Mouse (Mus musculus): ENCODE measurements at regions not wholly inside any gene's neighbourhood (a gene's known extent, or its start where the extent isn't known, plus 50 kb on each side); places are given as distances from the start of the nearest gene placed in this dataset.

- Histone ChIP-seq H3K4me3 (replicated peaks; ENCODE audit: extremely low read depth, low read depth, low read length) (no peak overlapping the region), H3K4me1 (ENCODE audit: control insufficient read depth, insufficient read depth, low read length) (no peaks in the 10 kb centered on the region)
- WGBS = 84% methylated on average over 3 of the region's 3 CpGs
- TF ChIP-seq CTCF (IDR thresholded peaks at IDR 0.05; ENCODE audit: insufficient read depth, low read length) (no peak), POLR2A (IDR thresholded peaks at IDR 0.05; ENCODE audit: borderline replicate concordance, extremely low read depth, low read depth, low read length) (no peak)
- DNase-seq = no peak
Observed at GRCm38 (mm10) chr3:60138319-60138718, 56.6 kb downstream of the Sucnr1 start.

- Histone ChIP-seq H3K4me1 (ENCODE audit: control insufficient read depth, insufficient read depth, low read length) (no peaks in the 10 kb centered on the region), H3K4me3 (replicated peaks; ENCODE audit: extremely low read depth, low read depth, low read length) (no peak overlapping the region)
- DNase-seq = no peak
- no peak for TF ChIP-seq CTCF (IDR thresholded peaks at IDR 0.05; ENCODE audit: insufficient read depth, low read length)
- no peak for TF ChIP-seq POLR2A (IDR thresholded peaks at IDR 0.05; ENCODE audit: borderline replicate concordance, extremely low read depth, low read depth, low read length)
- 83% methylated on average over 3 of the region's 3 CpGs for WGBS
Observed at GRCm38 (mm10) chr3:60159865-60160264, 78.2 kb downstream of the Sucnr1 start.

GRCm38 (mm10) chr3:60167633-60168032, 86.0 kb downstream of the Sucnr1 start:
- DNase-seq = no peak
- 67% methylated on average over 3 of the region's 3 CpGs for WGBS
- TF ChIP-seq POLR2A (IDR thresholded peaks at IDR 0.05; ENCODE audit: borderline replicate concordance, extremely low read depth, low read depth, low read length) = no peak
- no peak for TF ChIP-seq CTCF (IDR thresholded peaks at IDR 0.05; ENCODE audit: insufficient read depth, low read length)
- Histone ChIP-seq H3K4me1 (ENCODE audit: control insufficient read depth, insufficient read depth, low read length) (no peaks in the 10 kb centered on the region; the same call in 1 of the 2 replicates), H3K4me3 (replicated peaks; ENCODE audit: extremely low read depth, low read depth, low read length) (no peak overlapping the region)

GRCm38 (mm10) chr3:60168135-60168926, 86.7 kb downstream of the Sucnr1 start:
- 53% methylated on average over 2 of the region's 2 CpGs for WGBS
- Histone ChIP-seq H3K4me3 (replicated peaks; ENCODE audit: extremely low read depth, low read depth, low read length) (no peak overlapping the region), H3K4me1 (ENCODE audit: control insufficient read depth, insufficient read depth, low read length) (no peaks in the 10 kb centered on the region; the same call in 1 of the 2 replicates)
- DNase-seq = no peak
- TF ChIP-seq CTCF (IDR thresholded peaks at IDR 0.05; ENCODE audit: insufficient read depth, low read length) = no peak
- TF ChIP-seq POLR2A (IDR thresholded peaks at IDR 0.05; ENCODE audit: borderline replicate concordance, extremely low read depth, low read depth, low read length) = no peak

GRCm38 (mm10) chr3:60169606-60170005, 87.9 kb downstream of the Sucnr1 start:
- TF ChIP-seq POLR2A (IDR thresholded peaks at IDR 0.05; ENCODE audit: borderline replicate concordance, extremely low read depth, low read depth, low read length) (no peak), CTCF (IDR thresholded peaks at IDR 0.05; ENCODE audit: insufficient read depth, low read length) (no peak)
- H3K4me3 ChIP-seq (replicated peaks; ENCODE audit: extremely low read depth, low read depth, low read length) = no peak overlapping the region
- no peaks in the 10 kb centered on the region; the same call in 1 of the 2 replicates for H3K4me1 ChIP-seq (ENCODE audit: control insufficient read depth, insufficient read depth, low read length)
- no peak for DNase-seq

GRCm38 (mm10) chr3:60184481-60184880, 102.8 kb downstream of the Sucnr1 start:
- no peak for DNase-seq
- WGBS = 68% methylated on average over 2 of the region's 2 CpGs
- TF ChIP-seq POLR2A (IDR thresholded peaks at IDR 0.05; ENCODE audit: borderline replicate concordance, extremely low read depth, low read depth, low read length) (no peak), CTCF (IDR thresholded peaks at IDR 0.05; ENCODE audit: insufficient read depth, low read length) (no peak)
- Histone ChIP-seq H3K4me1 (ENCODE audit: control insufficient read depth, insufficient read depth, low read length) (no peaks in the 10 kb centered on the region), H3K4me3 (replicated peaks; ENCODE audit: extremely low read depth, low read depth, low read length) (no peak overlapping the region)

- H3K4me3 ChIP-seq (replicated peaks; ENCODE audit: extremely low read depth, low read depth, low read length) = no peak overlapping the region
- 80% methylated on average over 3 of the region's 3 CpGs for WGBS
- no peak for DNase-seq
- H3K4me1 ChIP-seq (ENCODE audit: control insufficient read depth, insufficient read depth, low read length) = no peaks in the 10 kb centered on the region
- TF ChIP-seq POLR2A (IDR thresholded peaks at IDR 0.05; ENCODE audit: borderline replicate concordance, extremely low read depth, low read depth, low read length) = no peak
- no peak for TF ChIP-seq CTCF (IDR thresholded peaks at IDR 0.05; ENCODE audit: insufficient read depth, low read length)
Observed at GRCm38 (mm10) chr3:60196031-60196430, 114.4 kb downstream of the Sucnr1 start.

GRCm38 (mm10) chr3:60207936-60208335, 126.3 kb downstream of the Sucnr1 start:
- 68% methylated on average over 1 of the region's 1 CpGs for WGBS
- TF ChIP-seq POLR2A (IDR thresholded peaks at IDR 0.05; ENCODE audit: borderline replicate concordance, extremely low read depth, low read depth, low read length) = no peak
- no peak for TF ChIP-seq CTCF (IDR thresholded peaks at IDR 0.05; ENCODE audit: insufficient read depth, low read length)
- H3K4me1 ChIP-seq (ENCODE audit: control insufficient read depth, insufficient read depth, low read length) = no peaks in the 10 kb centered on the region
- DNase-seq = no peak
- H3K4me3 ChIP-seq (replicated peaks; ENCODE audit: extremely low read depth, low read depth, low read length) = no peak overlapping the region

- 43% methylated on average over 3 of the region's 3 CpGs for WGBS
- DNase-seq = no peak
- TF ChIP-seq CTCF (IDR thresholded peaks at IDR 0.05; ENCODE audit: insufficient read depth, low read length) = no peak
- TF ChIP-seq POLR2A (IDR thresholded peaks at IDR 0.05; ENCODE audit: borderline replicate concordance, extremely low read depth, low read depth, low read length) = no peak
- no peak overlapping the region for H3K4me3 ChIP-seq (replicated peaks; ENCODE audit: extremely low read depth, low read depth, low read length)
- no peaks in the 10 kb centered on the region for H3K4me1 ChIP-seq (ENCODE audit: control insufficient read depth, insufficient read depth, low read length)
Observed at GRCm38 (mm10) chr3:60218938-60219337, 137.3 kb downstream of the Sucnr1 start.

- no peaks in the 10 kb centered on the region for H3K4me1 ChIP-seq (ENCODE audit: control insufficient read depth, insufficient read depth, low read length)
- DNase-seq = no peak
- no peak overlapping the region for H3K4me3 ChIP-seq (replicated peaks; ENCODE audit: extremely low read depth, low read depth, low read length)
- TF ChIP-seq POLR2A (IDR thresholded peaks at IDR 0.05; ENCODE audit: borderline replicate concordance, extremely low read depth, low read depth, low read length) = no peak
- TF ChIP-seq CTCF (IDR thresholded peaks at IDR 0.05; ENCODE audit: insufficient read depth, low read length) = no peak
Observed at GRCm38 (mm10) chr3:60240664-60241063, 159.0 kb downstream of the Sucnr1 start.

Data from lung, adult 2 months (tissue).